Mouse (Mus musculus) megakaryocyte-erythroid progenitor cell, adult 5-6 weeks (primary cell): Measurements from ENCODE around the gene Olfr1015. TPM values are rescaled to one million over a fixed set of nuclear protein-coding genes. Genes with fewer than 3 reads are reported as not detected.

ENCODE experiments used
- ATAC-seq: replicated peaks from 2 replicates; pipeline ENCODE4 v1.8.0; 2016; ENCODE audit warnings: mild to moderate bottlenecking, inconsistent platforms; ENCODE audit not compliant: severe bottlenecking, poor library complexity, low FRiP score, low TSS enrichment
- total RNA-seq, 2 experiments: library from RNA; stranded (forward) in 1 of 2; stranded (reverse) in 1 of 2; fragments of 200-1000, 215-1000 nt in 1 of 2; fragments of >200 nt in 1 of 2; fragmentation: Nextera tagmentation in 1 of 2; gene quantifications; 2 replicates each; pipeline ENCODE4 v1.2.3; 2014 to 2017

Olfr1015 gene
- total RNA-seq (2014; fragmentation: Nextera tagmentation), result not detected in 2 replicates
- not detected in 2 replicates for total RNA-seq (2017)

- ATAC-seq, result no peak
These were observed at the start of gene Olfr1015 for GRCm38 (mm10) chr2:85781717-85782116. Gene Olfr1015, plus strand, starts transcription at chr2:85782017.

- no peak for ATAC-seq
These were observed 28.0 kb upstream of the Olfr1015 start for GRCm38 (mm10) chr2:85753822-85754221.

GRCm38 (mm10) chr2:85762666-85763065, 19.2 kb upstream of the Olfr1015 start, which contains the start of gene Olfr1012:
Gene Olfr1012, minus strand, starts transcription at chr2:85762766.
- ATAC-seq, result no peak

DNA sequence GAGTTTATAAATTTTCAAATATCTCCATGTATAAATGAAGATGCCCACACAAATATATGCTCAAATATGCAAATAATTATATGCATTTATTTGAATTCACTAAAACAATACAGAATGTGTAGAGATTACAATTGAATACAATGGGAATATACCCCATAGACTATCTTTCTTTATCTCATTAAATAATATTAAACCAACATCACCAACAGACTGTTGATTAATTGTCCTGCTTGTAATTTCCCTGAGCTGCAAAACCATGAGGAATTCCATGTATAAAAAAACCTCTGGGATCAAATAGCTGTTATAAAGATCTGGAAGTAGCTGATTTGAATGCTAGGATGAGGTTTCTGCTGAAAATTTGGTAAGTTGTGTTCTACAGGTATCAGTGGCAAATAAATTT, 15.0 kb upstream of the Olfr1015 start, which contains the start of gene Olfr1013:
Olfr1013 (plus strand) TSS at position 301 of the 400 bp plus-strand sequence.
- no peak for ATAC-seq

DNA sequence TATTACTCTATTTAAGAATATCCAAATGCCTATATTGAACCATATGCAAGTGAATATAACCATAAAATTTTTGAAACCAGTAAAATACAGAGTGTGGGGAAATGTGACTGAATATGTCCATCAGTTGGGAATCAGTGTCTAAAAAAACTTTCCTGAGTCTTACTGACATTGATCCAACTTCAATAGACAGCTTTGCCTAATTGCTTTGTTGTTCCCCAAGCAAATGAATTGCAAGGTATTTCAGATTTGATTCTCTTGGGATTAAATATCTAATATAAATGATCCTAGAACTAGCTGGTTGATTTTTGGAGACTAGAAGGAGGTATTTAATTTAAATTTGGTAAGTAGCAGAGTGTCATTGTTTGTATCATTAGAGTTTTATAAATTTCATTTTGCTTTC, 9.4 kb upstream of the Olfr1015 start, which contains the start of gene Olfr1014:
Olfr1014 (plus strand) TSS at position 301 of the 400 bp plus-strand sequence.
- no peak for ATAC-seq

DNA sequence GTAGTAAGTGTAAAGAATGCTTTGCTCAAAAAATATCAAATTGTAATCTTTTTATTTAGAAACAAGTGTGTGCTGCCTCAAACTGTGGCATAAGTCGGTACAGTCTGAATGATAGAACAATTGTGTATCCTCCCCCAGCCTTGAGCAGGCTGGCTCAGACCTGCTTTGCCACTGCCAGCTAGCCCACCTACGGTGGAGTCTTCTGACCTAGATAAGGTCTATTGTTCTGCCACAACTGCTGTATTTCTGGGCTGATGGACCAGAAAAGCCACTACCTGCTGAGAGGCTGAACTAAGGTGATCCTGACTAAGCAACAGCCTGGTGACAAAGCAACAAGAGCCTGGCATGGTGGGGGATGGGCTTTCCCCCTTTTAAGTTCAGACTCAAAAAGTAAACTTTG, 10.5 kb downstream of the Olfr1015 start:
- ATAC-seq, result no peak

DNA sequence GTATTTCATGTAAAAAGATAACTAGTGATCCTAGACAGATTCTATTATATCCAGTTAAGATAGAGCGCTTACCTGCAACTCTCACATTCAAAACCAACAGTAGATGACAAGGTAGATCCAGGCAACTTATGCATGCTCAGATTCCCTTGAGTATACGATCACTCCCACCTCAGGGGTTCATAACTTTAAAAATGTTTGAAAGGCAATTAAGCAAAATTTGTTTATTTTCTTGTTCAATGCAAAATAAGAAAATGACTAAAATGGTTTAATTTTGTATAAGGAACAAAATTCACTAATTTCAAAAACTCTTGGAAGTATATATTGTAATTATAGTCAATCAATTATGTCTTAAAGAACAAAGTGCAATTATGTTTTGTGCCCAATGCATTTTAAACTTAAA, 20.6 kb downstream of the Olfr1015 start, which contains the start of gene Olfr1016:
Olfr1016 (minus strand) TSS at position 101 of the 400 bp plus-strand sequence.
- ATAC-seq, result no peak

GRCm38 (mm10) chr2:85804501-85804900, 22.7 kb downstream of the Olfr1015 start:
- no peak for ATAC-seq

GRCm38 (mm10) chr2:85818179-85818578, 36.4 kb downstream of the Olfr1015 start, which contains the start of gene Olfr1018:
Gene Olfr1018, plus strand, starts transcription at chr2:85818479.
- ATAC-seq, result no peak

Other genes starting within 250 kb of the Olfr1015 start
- gene Olfr996, start 202.8 kb upstream of the Olfr1015 start, total RNA-seq (2014; fragmentation: Nextera tagmentation), result not detected in 2 replicates
- not detected in 2 replicates for gene Olfr996, start 202.8 kb upstream of the Olfr1015 start, total RNA-seq (2017)
- not detected in 2 replicates for gene Olfr998, start 193.1 kb upstream of the Olfr1015 start, total RNA-seq (2014; fragmentation: Nextera tagmentation)
- not detected in 2 replicates for gene Olfr998, start 193.1 kb upstream of the Olfr1015 start, total RNA-seq (2017)
- gene Olfr1000, start 170.1 kb upstream of the Olfr1015 start, total RNA-seq (2014; fragmentation: Nextera tagmentation), result not detected in 2 replicates
- gene Olfr1000, start 170.1 kb upstream of the Olfr1015 start, total RNA-seq (2017), result not detected in 2 replicates
- not detected in 2 replicates for gene Olfr1002, start 131.3 kb upstream of the Olfr1015 start, total RNA-seq (2014; fragmentation: Nextera tagmentation)
- gene Olfr1002, start 131.3 kb upstream of the Olfr1015 start, total RNA-seq (2017), result not detected in 2 replicates
- not detected in 2 replicates for gene Olfr154, start 117.6 kb upstream of the Olfr1015 start, total RNA-seq (2014; fragmentation: Nextera tagmentation)
- gene Olfr154, start 117.6 kb upstream of the Olfr1015 start, total RNA-seq (2017), result not detected in 2 replicates
- gene Olfr1006, start 103.2 kb upstream of the Olfr1015 start, total RNA-seq (2014; fragmentation: Nextera tagmentation), result not detected in 2 replicates
- gene Olfr1006, start 103.2 kb upstream of the Olfr1015 start, total RNA-seq (2017), result not detected in 2 replicates
- not detected in 2 replicates for gene Olfr1008, start 92.6 kb upstream of the Olfr1015 start, total RNA-seq (2014; fragmentation: Nextera tagmentation)
- not detected in 2 replicates for gene Olfr1008, start 92.6 kb upstream of the Olfr1015 start, total RNA-seq (2017)
- not detected in 2 replicates for gene Olfr1009, start 66.6 kb upstream of the Olfr1015 start, total RNA-seq (2014; fragmentation: Nextera tagmentation)
- gene Olfr1009, start 66.6 kb upstream of the Olfr1015 start, total RNA-seq (2017), result not detected in 2 replicates
- gene Olfr1012, start 19.3 kb upstream of the Olfr1015 start, total RNA-seq (2014; fragmentation: Nextera tagmentation), result not detected in 2 replicates
- not detected in 2 replicates for gene Olfr1012, start 19.3 kb upstream of the Olfr1015 start, total RNA-seq (2017)
- gene Olfr1013, start 14.9 kb upstream of the Olfr1015 start, total RNA-seq (2014; fragmentation: Nextera tagmentation), result not detected in 2 replicates
- not detected in 2 replicates for gene Olfr1013, start 14.9 kb upstream of the Olfr1015 start, total RNA-seq (2017)
- not detected in 2 replicates for gene Olfr1014, start 9.3 kb upstream of the Olfr1015 start, total RNA-seq (2014; fragmentation: Nextera tagmentation)
- gene Olfr1014, start 9.3 kb upstream of the Olfr1015 start, total RNA-seq (2017), result not detected in 2 replicates
- not detected in 2 replicates for gene Olfr1016, start 20.5 kb downstream of the Olfr1015 start, total RNA-seq (2014; fragmentation: Nextera tagmentation)
- not detected in 2 replicates for gene Olfr1016, start 20.5 kb downstream of the Olfr1015 start, total RNA-seq (2017)
- gene Olfr1018, start 36.5 kb downstream of the Olfr1015 start, total RNA-seq (2014; fragmentation: Nextera tagmentation), result not detected in 2 replicates
- gene Olfr1018, start 36.5 kb downstream of the Olfr1015 start, total RNA-seq (2017), result not detected in 2 replicates
- not detected in 2 replicates for gene Olfr1019, start 63.5 kb downstream of the Olfr1015 start, total RNA-seq (2014; fragmentation: Nextera tagmentation)
- not detected in 2 replicates for gene Olfr1019, start 63.5 kb downstream of the Olfr1015 start, total RNA-seq (2017)
- not detected in 2 replicates for gene Olfr1020, start 65.0 kb downstream of the Olfr1015 start, total RNA-seq (2014; fragmentation: Nextera tagmentation)
- not detected in 2 replicates for gene Olfr1020, start 65.0 kb downstream of the Olfr1015 start, total RNA-seq (2017)
- gene Olfr1022, start 86.6 kb downstream of the Olfr1015 start, total RNA-seq (2014; fragmentation: Nextera tagmentation), result not detected in 2 replicates
- not detected in 2 replicates for gene Olfr1022, start 86.6 kb downstream of the Olfr1015 start, total RNA-seq (2017)
- gene Olfr1023, start 103.6 kb downstream of the Olfr1015 start, total RNA-seq (2014; fragmentation: Nextera tagmentation), result not detected in 2 replicates
- gene Olfr1023, start 103.6 kb downstream of the Olfr1015 start, total RNA-seq (2017), result not detected in 2 replicates
- gene Olfr1024, start 123.0 kb downstream of the Olfr1015 start, total RNA-seq (2014; fragmentation: Nextera tagmentation), result not detected in 2 replicates
- not detected in 2 replicates for gene Olfr1024, start 123.0 kb downstream of the Olfr1015 start, total RNA-seq (2017)
- gene Olfr1025-ps1, start 133.2 kb downstream of the Olfr1015 start, total RNA-seq (2014; fragmentation: Nextera tagmentation), result not detected in 2 replicates
- gene Olfr1025-ps1, start 133.2 kb downstream of the Olfr1015 start, total RNA-seq (2017), result not detected in 2 replicates
- not detected in 2 replicates for gene Olfr1026, start 139.5 kb downstream of the Olfr1015 start, total RNA-seq (2014; fragmentation: Nextera tagmentation)
- gene Olfr1026, start 139.5 kb downstream of the Olfr1015 start, total RNA-seq (2017), result not detected in 2 replicates
- not detected in 2 replicates for gene Olfr1028, start 168.4 kb downstream of the Olfr1015 start, total RNA-seq (2014; fragmentation: Nextera tagmentation)
- gene Olfr1028, start 168.4 kb downstream of the Olfr1015 start, total RNA-seq (2017), result not detected in 2 replicates
- gene Olfr1029, start 191.9 kb downstream of the Olfr1015 start, total RNA-seq (2014; fragmentation: Nextera tagmentation), result not detected in 2 replicates
- gene Olfr1029, start 191.9 kb downstream of the Olfr1015 start, total RNA-seq (2017), result not detected in 2 replicates
- gene Olfr1030, start 197.3 kb downstream of the Olfr1015 start, total RNA-seq (2014; fragmentation: Nextera tagmentation), result not detected in 2 replicates
- gene Olfr1030, start 197.3 kb downstream of the Olfr1015 start, total RNA-seq (2017), result not detected in 2 replicates
- gene Olfr1031, start 208.3 kb downstream of the Olfr1015 start, total RNA-seq (2014; fragmentation: Nextera tagmentation), result not detected in 2 replicates
- not detected in 2 replicates for gene Olfr1031, start 208.3 kb downstream of the Olfr1015 start, total RNA-seq (2017)
- gene Olfr1032, start 223.5 kb downstream of the Olfr1015 start, total RNA-seq (2014; fragmentation: Nextera tagmentation), result not detected in 2 replicates
- not detected in 2 replicates for gene Olfr1032, start 223.5 kb downstream of the Olfr1015 start, total RNA-seq (2017)
- gene Olfr1033, start 238.6 kb downstream of the Olfr1015 start, total RNA-seq (2014; fragmentation: Nextera tagmentation), result 0.09 TPM in 1 of 2 replicates, not detected in the other
- not detected in 2 replicates for gene Olfr1033, start 238.6 kb downstream of the Olfr1015 start, total RNA-seq (2017)